27 mouse cellular contexts compared by ENCODE assay signal in genomic region chr5:102903487-102903886, GRCm38 (mm10).
DNase-seq lines count a peak whose midpoint lies in the region; ATAC-seq lines count a peak whose summit lies in the region.
"Had no signal": no experiment of that assay in that cellular context is flagged by ENCODE, and none has a peak within 500 bp of the region (broad histone marks: within the 10 kb centered on the region; RNA-seq: fewer than 3 reads in every experiment).

No protein-coding gene starts in this region.

- H3K36me3 ChIP-seq in kidney, embryonic 15.5 days = peaks cover 6% of the 10 kb centered on the region; the same call in 1 of the 2 replicates
- H3K36me3 ChIP-seq in liver, embryonic 12.5 days = no peaks in the 10 kb centered on the region
- H3K36me3 ChIP-seq: forebrain, embryonic 10.5 days; heart, embryonic 13.5 days; intestine, embryonic 15.5 days; liver, embryonic 13.5 days; midbrain, embryonic 13.5 days; neural tube, embryonic 13.5 days had no signal

- peaks cover 10% of the 10 kb centered on the region; the same call in 1 of the 2 replicates for H3K4me1 ChIP-seq in kidney, embryonic 15.5 days
- H3K4me1 ChIP-seq in liver, embryonic 12.5 days = no peaks in the 10 kb centered on the region
- H3K4me1 ChIP-seq: forebrain, embryonic 10.5 days; intestine, embryonic 15.5 days; liver, embryonic 13.5 days; neural tube, embryonic 13.5 days had no signal

- H3K9me3 ChIP-seq in kidney, embryonic 15.5 days (replicated peaks) = no peaks in the 10 kb centered on the region
- H3K9me3 ChIP-seq in liver, embryonic 12.5 days (replicated peaks) = no peaks in the 10 kb centered on the region
- H3K9me3 ChIP-seq: embryonic facial prominence, embryonic 13.5 days; forebrain, embryonic 10.5 days; heart, embryonic 13.5 days; intestine, embryonic 15.5 days; liver, embryonic 13.5 days; midbrain, embryonic 13.5 days; neural tube, embryonic 13.5 days had no signal

- DNase-seq in kidney, adult 11 months = peak; percentile 89
- peak; percentile 73 for DNase-seq in kidney, adult 18-20 months
- DNase-seq in kidney, postnatal 25 days = peak; percentile 73 to 91
- DNase-seq in adrenal gland, postnatal 14 days = no peak
- DNase-seq in spleen, postnatal 36 days (ENCODE audit: low spot score in 2 of 2) = no peak
- DNase-seq: adrenal gland, adult 2 months; B cell, adult 2 months; cerebellum, adult 9-10 months; forebrain, postnatal 0 days; gastrocnemius, postnatal 10 days; heart, postnatal 10 days; left cerebral cortex, postnatal 4 days; liver, embryonic 13.5 days; lung, adult 18-20 months; thymus, adult 18-20 months; thymus, postnatal 25 days had no signal

- H3K4me3 ChIP-seq in kidney, embryonic 15.5 days (replicated peaks) = no peak overlapping the region
- no peak overlapping the region for H3K4me3 ChIP-seq in liver, embryonic 12.5 days
- H3K4me3 ChIP-seq: embryonic facial prominence, embryonic 13.5 days; forebrain, embryonic 10.5 days; heart, embryonic 13.5 days; intestine, embryonic 15.5 days; liver, embryonic 13.5 days; midbrain, embryonic 13.5 days; neural tube, embryonic 13.5 days had no signal

- no peak overlapping the region for H3K4me2 ChIP-seq in kidney, embryonic 15.5 days
- no peak overlapping the region for H3K4me2 ChIP-seq in liver, embryonic 12.5 days
- H3K4me2 ChIP-seq: embryonic facial prominence, embryonic 13.5 days; heart, embryonic 13.5 days; intestine, embryonic 15.5 days; liver, embryonic 13.5 days; midbrain, embryonic 13.5 days; neural tube, embryonic 13.5 days had no signal

- H3K27me3 ChIP-seq in kidney, embryonic 15.5 days = no peaks in the 10 kb centered on the region
- H3K27me3 ChIP-seq in liver, embryonic 12.5 days (replicated peaks) = no peaks in the 10 kb centered on the region
- H3K27me3 ChIP-seq: embryonic facial prominence, embryonic 13.5 days; heart, embryonic 13.5 days; intestine, embryonic 15.5 days; liver, embryonic 13.5 days; midbrain, embryonic 13.5 days; neural tube, embryonic 13.5 days had no signal

- WGBS in kidney, embryonic 15.5 days = 65% methylated on average over 9 of the region's 9 CpGs
- WGBS in liver, embryonic 12.5 days (ENCODE audit: insufficient replicate concordance) = 81% methylated on average over 9 of the region's 9 CpGs

- ATAC-seq in kidney, embryonic 15.5 days (replicated peaks; ENCODE audit: low FRiP score) = peak; percentile 92
- no peak for ATAC-seq in liver, embryonic 12.5 days
- ATAC-seq: forebrain, postnatal 0 days; hindbrain, embryonic 16.5 days; intestine, embryonic 15.5 days; lung, postnatal 0 days; midbrain, embryonic 13.5 days had no signal

- no peak overlapping the region for H3K9ac ChIP-seq in kidney, embryonic 15.5 days
- H3K9ac ChIP-seq in liver, embryonic 12.5 days = no peak overlapping the region
- H3K9ac ChIP-seq: embryonic facial prominence, embryonic 13.5 days; forebrain, postnatal 0 days; heart, embryonic 13.5 days; intestine, embryonic 15.5 days; liver, embryonic 13.5 days; midbrain, embryonic 13.5 days; neural tube, embryonic 13.5 days had no signal

- H3K27ac ChIP-seq in kidney, embryonic 15.5 days = peak overlapping the region; percentile 79
- H3K27ac ChIP-seq in liver, embryonic 12.5 days = no peak overlapping the region
- H3K27ac ChIP-seq: embryonic facial prominence, embryonic 13.5 days; forebrain, embryonic 10.5 days; heart, embryonic 13.5 days; intestine, embryonic 15.5 days; liver, embryonic 13.5 days; macrophage; midbrain, embryonic 13.5 days; neural tube, embryonic 13.5 days had no signal

Comparison
In these comparisons a context has a peak if more than half of its experiments do, and no peak if none do; other contexts are left out.
1. DNase-seq: peak in kidney, adult 11 months (single experiment), kidney, adult 18-20 months (single experiment) and kidney, postnatal 25 days (2 of 2); none in adrenal gland, postnatal 14 days (single experiment) and spleen, postnatal 36 days (0 of 2).